Mouse (Mus musculus): ENCODE measurements at regions not wholly inside any gene's neighbourhood (a gene's known extent, or its start where the extent isn't known, plus 50 kb on each side); places are given as distances from the start of the nearest gene placed in this dataset.

DNA sequence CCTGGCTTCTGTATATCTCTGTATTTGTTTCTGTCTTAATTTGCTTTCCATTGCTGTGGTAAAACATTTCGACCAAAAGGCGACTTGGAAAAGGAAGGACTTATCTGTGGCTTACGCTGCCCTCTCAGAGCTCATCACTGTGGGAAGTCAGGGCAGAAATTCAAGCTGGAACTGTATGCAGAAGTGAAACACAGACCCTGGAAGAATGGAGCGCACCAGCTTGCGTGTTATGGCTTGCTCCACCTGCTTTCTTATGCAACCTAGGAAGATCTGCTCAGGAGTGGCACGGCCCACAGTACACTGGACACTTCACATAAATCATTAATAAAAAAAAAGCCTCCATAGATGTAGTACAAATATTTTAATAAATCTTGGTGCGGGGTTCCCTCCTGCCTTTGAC, 630.0 kb upstream of the Gm19410 start:
- no peaks in the 10 kb centered on the region for H3K9me3 ChIP-seq (replicated peaks)

DNA sequence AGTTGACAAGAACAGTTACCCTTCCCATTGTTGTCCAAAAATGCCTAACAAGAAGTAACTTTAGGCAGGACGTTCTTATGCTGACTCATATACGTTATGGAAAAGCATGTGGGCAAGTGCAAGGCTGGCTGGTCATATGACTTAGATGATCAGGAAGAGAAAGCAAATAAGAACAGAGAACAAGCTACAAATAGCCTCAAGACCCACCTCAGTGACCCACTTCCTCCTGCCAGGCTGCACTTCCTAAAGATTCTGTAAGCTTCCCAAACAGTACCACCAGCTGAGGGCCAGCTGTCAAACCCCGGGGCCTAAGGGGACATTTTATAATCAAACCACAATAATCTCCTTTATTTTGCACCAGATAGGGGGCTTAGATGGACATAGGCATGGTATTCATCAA, 628.9 kb upstream of the Gm19410 start:
- WGBS: 85% methylated on average over 3 of the region's 3 CpGs
- H3K27ac ChIP-seq: no peak overlapping the region
- no peak overlapping the region for H3K4me2 ChIP-seq (replicated peaks)
- no peak overlapping the region for H3K9ac ChIP-seq
- no peaks in the 10 kb centered on the region for H3K9me3 ChIP-seq (replicated peaks)
- ATAC-seq (ENCODE audit: low FRiP score): no peak
- no peaks in the 10 kb centered on the region for H3K27me3 ChIP-seq
- H3K4me3 ChIP-seq: no peak overlapping the region
- no peaks in the 10 kb centered on the region for H3K4me1 ChIP-seq
- H3K36me3 ChIP-seq: no peaks in the 10 kb centered on the region

More for the DNA sequence above, 630.0 kb upstream of the Gm19410 start:
- no peaks in the 10 kb centered on the region for H3K27me3 ChIP-seq
- no peaks in the 10 kb centered on the region for H3K36me3 ChIP-seq
- H3K4me1 ChIP-seq: no peaks in the 10 kb centered on the region
- H3K4me3 ChIP-seq: no peak overlapping the region
- no peak overlapping the region for H3K27ac ChIP-seq
- no peak overlapping the region for H3K9ac ChIP-seq
- WGBS: 90% methylated on average over 7 of the region's 7 CpGs
- no peak overlapping the region for H3K4me2 ChIP-seq (replicated peaks)
- no peak for ATAC-seq (ENCODE audit: low FRiP score)

DNA sequence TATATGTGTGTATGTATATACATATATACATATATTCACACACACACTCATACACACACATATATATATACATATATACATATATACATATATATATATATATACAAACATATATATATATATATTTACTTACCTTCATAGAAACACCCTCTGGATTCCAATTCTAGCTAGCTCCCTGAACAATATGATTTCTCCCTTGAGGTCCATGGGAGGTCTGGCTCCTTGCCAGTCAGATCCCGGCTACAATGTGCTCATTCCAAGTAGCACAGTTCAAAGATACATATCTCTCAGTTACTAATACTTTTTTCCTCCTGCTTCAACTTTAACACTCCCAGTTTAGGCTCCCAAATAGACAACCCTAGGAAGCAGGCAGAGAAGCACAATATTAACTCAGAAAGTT, 624.8 kb upstream of the Gm19410 start:
- Histone ChIP-seq H3K9me3 (replicated peaks) (no peaks in the 10 kb centered on the region), H3K9ac (no peak overlapping the region), H3K27me3 (no peaks in the 10 kb centered on the region), H3K4me2 (replicated peaks) (no peak overlapping the region), H3K4me1 (no peaks in the 10 kb centered on the region), H3K36me3 (no peaks in the 10 kb centered on the region), H3K27ac (no peak overlapping the region), H3K4me3 (no peak overlapping the region)
- no peak for ATAC-seq (ENCODE audit: low FRiP score)
- 86% methylated on average over 1 of the region's 1 CpGs for WGBS

DNA sequence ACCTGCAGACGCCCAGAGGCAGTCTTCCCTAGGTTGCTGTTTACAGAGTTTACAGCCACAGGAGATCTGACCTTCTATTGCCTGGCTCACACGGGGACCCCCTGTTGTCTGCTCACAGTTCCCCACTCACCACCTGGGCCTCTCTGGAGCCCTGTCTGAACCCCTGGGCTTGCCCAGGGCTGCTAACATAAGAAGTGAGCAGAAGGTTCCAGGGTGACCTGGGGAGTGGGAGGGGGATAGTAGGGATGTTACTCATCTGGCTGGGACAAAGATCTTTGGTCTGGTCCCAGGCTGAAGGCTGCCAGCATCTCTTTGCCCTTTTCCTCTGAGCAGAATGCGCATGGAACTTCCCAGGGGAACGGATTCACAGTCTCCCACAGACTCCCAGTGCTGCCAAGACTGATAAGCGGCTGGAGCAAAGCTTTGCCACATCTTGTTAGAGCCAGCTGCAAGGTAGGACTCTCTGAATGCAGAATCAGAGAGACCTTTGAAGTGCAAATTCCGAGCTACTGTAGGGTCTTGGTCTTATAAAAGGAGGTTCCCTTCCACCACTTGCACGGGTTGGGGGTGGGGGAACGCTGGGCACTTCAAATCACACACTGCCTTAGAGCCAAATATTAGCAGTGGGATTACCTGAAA, 622.5 kb upstream of the Gm19410 start:
- 28% methylated on average over 8 of the region's 8 CpGs for WGBS
- Histone ChIP-seq H3K9ac (no peak overlapping the region), H3K36me3 (no peaks in the 10 kb centered on the region), H3K4me3 (no peak overlapping the region), H3K9me3 (replicated peaks) (no peaks in the 10 kb centered on the region), H3K4me2 (replicated peaks) (no peak overlapping the region), H3K27me3 (no peaks in the 10 kb centered on the region), H3K27ac (no peak overlapping the region), H3K4me1 (no peaks in the 10 kb centered on the region)
- ATAC-seq (ENCODE audit: low FRiP score): no peak

DNA sequence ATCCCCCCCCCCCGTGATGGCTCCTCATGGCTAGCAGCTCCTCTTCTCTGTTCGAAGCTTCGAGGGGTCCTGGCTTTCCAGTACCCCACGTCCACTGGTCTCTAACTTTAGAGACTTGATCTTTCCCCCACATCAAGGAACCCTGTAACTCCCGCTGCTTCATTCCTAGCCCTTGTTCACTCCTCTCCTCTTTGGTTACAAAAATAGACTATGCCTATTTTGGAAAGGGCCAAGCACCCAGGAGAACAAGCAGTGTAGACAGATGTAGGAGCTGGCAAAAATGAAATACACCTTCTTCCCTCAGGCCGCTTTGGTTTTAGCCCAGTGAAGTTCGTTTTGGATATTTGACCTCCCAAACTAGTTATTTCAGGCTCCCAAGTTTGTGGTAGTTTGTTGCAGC, 621.9 kb upstream of the Gm19410 start:
- no peak overlapping the region for H3K4me3 ChIP-seq
- no peaks in the 10 kb centered on the region for H3K27me3 ChIP-seq
- no peaks in the 10 kb centered on the region for H3K36me3 ChIP-seq
- no peak overlapping the region for H3K4me2 ChIP-seq (replicated peaks)
- no peaks in the 10 kb centered on the region for H3K4me1 ChIP-seq
- 62% methylated on average over 7 of the region's 7 CpGs for WGBS
- no peak overlapping the region for H3K9ac ChIP-seq
- ATAC-seq (ENCODE audit: low FRiP score): no peak
- H3K9me3 ChIP-seq (replicated peaks): no peaks in the 10 kb centered on the region
- no peak overlapping the region for H3K27ac ChIP-seq

DNA sequence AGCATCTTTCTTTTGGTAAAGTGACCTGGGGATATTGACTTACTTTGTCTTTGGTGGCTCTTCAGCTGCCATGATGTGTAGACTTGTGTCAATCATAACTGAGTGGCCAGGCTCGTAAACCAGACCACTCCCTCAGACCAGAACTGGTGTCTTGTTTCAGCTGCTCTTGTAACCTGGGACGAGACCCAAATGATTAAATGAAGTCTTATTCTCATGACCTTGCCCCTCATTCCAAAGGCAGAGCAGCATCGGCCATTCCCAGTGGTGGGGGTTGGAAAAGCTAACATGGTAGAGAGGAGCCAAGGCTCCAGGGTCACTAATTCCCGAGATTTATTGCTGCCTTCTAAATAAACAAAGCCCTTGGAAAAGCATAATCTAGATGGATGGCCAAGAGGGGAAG, 621.2 kb upstream of the Gm19410 start:
- no peaks in the 10 kb centered on the region for H3K27me3 ChIP-seq
- no peak overlapping the region for H3K27ac ChIP-seq
- no peak overlapping the region for H3K4me2 ChIP-seq (replicated peaks)
- WGBS: 67% methylated on average over 4 of the region's 4 CpGs
- no peak for ATAC-seq (ENCODE audit: low FRiP score)
- H3K36me3 ChIP-seq: no peaks in the 10 kb centered on the region
- H3K9me3 ChIP-seq (replicated peaks): no peaks in the 10 kb centered on the region
- no peaks in the 10 kb centered on the region for H3K4me1 ChIP-seq
- H3K9ac ChIP-seq: no peak overlapping the region
- H3K4me3 ChIP-seq: no peak overlapping the region

DNA sequence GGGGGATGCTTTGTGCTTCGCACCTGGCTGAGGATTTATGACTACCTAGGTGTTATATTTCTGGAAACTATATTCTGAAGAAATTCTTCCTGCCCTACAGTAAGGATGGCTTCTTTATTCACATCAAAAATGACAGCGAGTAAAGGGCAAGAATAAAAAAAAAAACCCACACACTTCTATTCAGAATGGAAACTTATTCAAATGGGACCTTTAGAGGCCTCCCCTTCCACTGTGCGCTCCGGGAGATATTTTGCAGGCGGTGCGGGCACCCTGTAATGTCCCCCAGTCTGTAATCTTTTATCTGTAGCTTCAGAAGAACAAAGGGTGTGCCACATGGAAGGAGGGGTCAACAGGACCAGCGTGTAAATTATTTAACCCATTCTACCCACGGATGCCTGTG, 618.1 kb upstream of the Gm19410 start:
- H3K9me3 ChIP-seq (replicated peaks): no peaks in the 10 kb centered on the region
- no peaks in the 10 kb centered on the region for H3K36me3 ChIP-seq
- 89% methylated on average over 8 of the region's 8 CpGs for WGBS
- ATAC-seq (ENCODE audit: low FRiP score): no peak
- no peak overlapping the region for H3K4me2 ChIP-seq (replicated peaks)
- no peak overlapping the region for H3K9ac ChIP-seq
- no peaks in the 10 kb centered on the region for H3K27me3 ChIP-seq
- H3K27ac ChIP-seq: no peak overlapping the region
- no peaks in the 10 kb centered on the region for H3K4me1 ChIP-seq
- H3K4me3 ChIP-seq: no peak overlapping the region

DNA sequence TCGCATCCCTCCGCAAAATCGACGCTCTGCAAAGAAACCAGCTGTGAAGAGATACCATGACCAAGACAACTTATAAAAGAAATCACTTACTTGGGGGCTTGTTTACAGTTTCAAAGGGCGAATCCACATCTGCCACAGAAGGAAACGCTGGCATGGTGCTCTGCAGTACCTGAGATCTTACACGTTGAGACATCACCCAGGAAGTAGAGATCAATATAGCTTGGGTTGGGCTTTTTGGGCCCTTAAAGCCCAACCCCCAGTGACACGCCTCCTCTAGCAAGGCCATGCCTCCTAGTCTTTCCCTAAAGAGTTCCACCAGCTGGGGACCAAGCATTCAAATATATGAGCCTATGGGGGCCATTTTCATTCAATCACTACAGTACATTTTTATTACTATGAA, 617.6 kb upstream of the Gm19410 start:
- no peak overlapping the region for H3K4me3 ChIP-seq
- H3K4me1 ChIP-seq: no peaks in the 10 kb centered on the region
- H3K9me3 ChIP-seq (replicated peaks): no peaks in the 10 kb centered on the region
- H3K4me2 ChIP-seq (replicated peaks): no peak overlapping the region
- no peak for ATAC-seq (ENCODE audit: low FRiP score)
- no peaks in the 10 kb centered on the region for H3K36me3 ChIP-seq
- no peaks in the 10 kb centered on the region for H3K27me3 ChIP-seq
- H3K9ac ChIP-seq: no peak overlapping the region
- H3K27ac ChIP-seq: no peak overlapping the region
- WGBS: 91% methylated on average over 8 of the region's 8 CpGs

DNA sequence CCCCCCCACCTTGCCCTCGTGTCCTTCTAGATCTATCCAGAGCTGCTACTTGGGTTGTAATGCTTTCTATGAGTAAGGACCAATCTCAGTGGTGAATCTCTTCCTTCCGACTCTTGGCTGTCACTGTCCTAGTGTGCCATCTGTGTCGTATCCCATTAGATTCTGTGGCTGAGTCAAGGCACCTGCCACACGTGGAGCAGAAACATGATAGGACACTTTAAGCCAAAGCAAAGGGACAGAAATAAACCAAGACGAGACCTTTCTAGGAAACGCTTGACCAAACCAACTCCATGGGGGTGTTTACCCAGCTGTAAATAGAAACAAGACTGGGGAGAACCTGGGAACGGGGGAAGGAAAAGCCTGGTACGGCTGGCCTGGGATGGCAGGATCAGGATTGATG, 613.0 kb upstream of the Gm19410 start:
- Histone ChIP-seq H3K9ac (no peak overlapping the region), H3K27me3 (no peaks in the 10 kb centered on the region), H3K4me1 (no peaks in the 10 kb centered on the region), H3K4me3 (no peak overlapping the region), H3K36me3 (no peaks in the 10 kb centered on the region), H3K4me2 (replicated peaks) (no peak overlapping the region), H3K27ac (no peak overlapping the region), H3K9me3 (replicated peaks) (no peaks in the 10 kb centered on the region)
- ATAC-seq (ENCODE audit: low FRiP score): no peak
- WGBS: 73% methylated on average over 8 of the region's 8 CpGs

DNA sequence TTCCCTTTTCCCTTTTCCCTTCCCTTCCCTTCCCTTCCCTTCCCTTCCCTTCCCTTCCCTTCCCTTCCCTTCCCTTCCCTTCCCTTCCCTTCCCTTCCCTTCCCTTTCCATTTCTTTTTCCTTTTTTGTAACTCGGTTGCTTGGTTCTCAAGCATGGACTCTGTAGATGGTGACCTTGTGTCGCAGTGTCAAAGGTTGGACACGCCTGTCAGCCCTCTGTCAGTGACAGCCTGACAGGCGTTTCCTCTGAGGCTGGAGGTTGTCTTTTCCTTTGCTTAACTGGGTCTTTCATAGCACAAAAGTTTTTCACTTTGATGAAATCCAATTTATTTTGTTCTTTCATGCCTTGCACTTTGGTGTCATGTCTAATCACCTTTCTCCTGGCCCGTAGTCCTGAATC, 609.3 kb upstream of the Gm19410 start:
- no peak overlapping the region for H3K4me3 ChIP-seq
- no peaks in the 10 kb centered on the region for H3K36me3 ChIP-seq
- no peak overlapping the region for H3K9ac ChIP-seq
- no peak overlapping the region for H3K27ac ChIP-seq
- H3K4me1 ChIP-seq: 0 out of 2 replicates have a peak, but pooled peaks cover 2% of the 10 kb centered on the region
- H3K4me2 ChIP-seq (replicated peaks): no peak overlapping the region
- 23% methylated on average over 5 of the region's 5 CpGs for WGBS
- no peaks in the 10 kb centered on the region for H3K9me3 ChIP-seq (replicated peaks)
- H3K27me3 ChIP-seq: no peaks in the 10 kb centered on the region
- no peak for ATAC-seq (ENCODE audit: low FRiP score)

DNA sequence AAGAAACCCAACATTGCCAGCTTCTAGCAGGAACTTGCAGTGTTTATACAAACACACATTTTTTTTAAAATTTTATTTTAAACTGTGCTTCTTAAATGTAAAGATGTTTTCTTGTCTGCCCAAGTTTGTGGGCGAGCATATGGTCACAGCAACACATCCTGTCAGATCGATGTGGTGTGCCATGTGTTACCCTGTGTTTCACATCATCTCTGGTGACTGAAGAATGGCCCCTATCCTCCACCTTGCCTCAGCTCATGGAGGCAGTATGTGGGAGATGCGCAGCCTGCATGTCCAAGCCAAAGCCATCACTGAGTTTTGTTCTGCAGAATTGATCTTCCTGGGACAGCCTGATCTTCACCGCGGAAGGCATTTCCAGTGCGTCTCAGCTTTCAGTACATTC, 607.9 kb upstream of the Gm19410 start:
- no peak for ATAC-seq (ENCODE audit: low FRiP score)
- Histone ChIP-seq H3K4me1 (0 out of 2 replicates have a peak, but pooled peaks cover 2% of the 10 kb centered on the region), H3K4me3 (no peak overlapping the region), H3K27ac (no peak overlapping the region), H3K9ac (no peak overlapping the region), H3K9me3 (replicated peaks) (no peaks in the 10 kb centered on the region), H3K36me3 (no peaks in the 10 kb centered on the region), H3K27me3 (no peaks in the 10 kb centered on the region), H3K4me2 (replicated peaks) (no peak overlapping the region)
- 70% methylated on average over 6 of the region's 6 CpGs for WGBS

DNA sequence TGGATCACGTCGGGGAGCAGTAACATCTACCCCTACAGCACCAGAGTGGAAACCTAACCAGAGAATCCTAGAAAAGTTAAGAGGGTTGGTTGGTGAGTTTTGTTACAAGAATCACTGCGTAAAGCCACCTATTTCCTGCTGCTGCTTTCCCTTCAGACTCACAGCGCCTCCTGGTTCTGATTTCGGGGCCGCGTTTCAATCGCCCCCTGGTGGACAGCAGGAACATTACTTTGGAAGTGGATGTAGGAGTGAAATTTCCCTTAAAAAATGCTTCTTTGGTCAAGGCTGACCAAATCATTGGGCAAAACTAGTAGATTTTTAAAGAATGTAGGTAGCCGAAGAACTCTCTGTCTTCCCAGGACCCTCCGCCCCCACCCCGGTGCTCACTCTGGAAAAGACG, 606.3 kb upstream of the Gm19410 start:
- ATAC-seq (ENCODE audit: low FRiP score): no peak
- Histone ChIP-seq H3K4me3 (no peak overlapping the region), H3K4me1 (0 out of 2 replicates have a peak, but pooled peaks cover 2% of the 10 kb centered on the region), H3K4me2 (replicated peaks) (no peak overlapping the region), H3K9ac (no peak overlapping the region), H3K36me3 (no peaks in the 10 kb centered on the region), H3K9me3 (replicated peaks) (no peaks in the 10 kb centered on the region), H3K27ac (no peak overlapping the region), H3K27me3 (no peaks in the 10 kb centered on the region)
- WGBS: 26% methylated on average over 12 of the region's 12 CpGs

DNA sequence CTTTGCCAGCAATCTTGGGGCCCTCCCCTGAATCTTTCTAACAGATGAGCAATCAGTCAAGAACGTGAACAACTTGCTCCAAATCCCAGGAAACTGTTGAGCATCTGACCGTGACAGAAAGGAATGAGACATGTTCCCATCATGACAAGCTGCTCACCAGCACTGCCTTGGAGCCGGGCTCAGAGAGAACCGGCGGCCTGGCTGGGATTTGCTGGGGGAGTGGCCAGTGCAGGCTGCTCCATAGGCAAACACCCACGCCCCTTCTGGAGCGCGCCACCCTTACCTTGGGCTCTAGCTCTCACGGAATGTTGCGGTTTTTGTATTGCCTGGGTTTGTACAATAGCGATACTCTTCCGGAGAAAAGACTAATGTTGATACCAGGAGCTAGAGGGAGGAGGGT, 605.4 kb upstream of the Gm19410 start:
- ATAC-seq (ENCODE audit: low FRiP score): no peak
- whole genome bisulfite sequencing: 89% methylated on average over 12 of the region's 12 CpGs

More for the DNA sequence above, 605.4 kb upstream of the Gm19410 start:
- no peak overlapping the region for H3K27ac ChIP-seq
- no peaks in the 10 kb centered on the region for H3K36me3 ChIP-seq
- no peaks in the 10 kb centered on the region for H3K9me3 ChIP-seq (replicated peaks)
- H3K4me1 ChIP-seq: 0 out of 2 replicates have a peak, but pooled peaks cover 2% of the 10 kb centered on the region
- no peak overlapping the region for H3K4me2 ChIP-seq (replicated peaks)
- no peaks in the 10 kb centered on the region for H3K27me3 ChIP-seq
- H3K4me3 ChIP-seq: no peak overlapping the region
- H3K9ac ChIP-seq: no peak overlapping the region

Measured in hindbrain, embryonic 12.5 days (tissue).